Mouse (Mus musculus) layer of hippocampus, postnatal 36 days (tissue): Measurements from ENCODE around the gene Pmvk. TPM values are rescaled to one million over a fixed set of nuclear protein-coding genes. Genes with fewer than 3 reads are reported as not detected.
A peak's percentile ranks its signal among the peaks of the same experiment; 100 is the strongest.
"Not testable (repeated sequence)": the region's sequence is repeated elsewhere in the genome, so short reads cannot be mapped to it uniquely, and the experiment has no call there.

Experiments
- DNase-seq, 2 experiments: peaks; one replicate each; pipeline ENCODE4 v3.0.0; 2022
- total RNA-seq, 2 experiments: library from RNA; stranded (reverse); gene quantifications; 2 replicates each; pipeline ENCODE4 v1.2.3; 2021

Pmvk gene
- total RNA-seq, 2 experiments from 2014 or later, result 28.3 to 28.4 TPM

- not testable (repeated sequence) for DNase-seq
Observed at GRCm38 (mm10) chr3:89429021-89429420, 25.3 kb upstream of the Pmvk start.

- DNase-seq, result peak; percentile 96
Observed at GRCm38 (mm10) chr3:89430171-89431159, 23.9 kb upstream of the Pmvk start, which contains the start of gene Pygo2. Gene Pygo2, plus strand, starts transcription at chr3:89430214.

GRCm38 (mm10) chr3:89432606-89433005 is 21.7 kb upstream of the Pmvk start:
- DNase-seq, result no peak

GRCm38 (mm10) chr3:89434532-89434931 is 19.8 kb upstream of the Pmvk start:
- no peak for DNase-seq

GRCm38 (mm10) chr3:89435041-89435440 is 19.3 kb upstream of the Pmvk start:
- DNase-seq, result no peak

GRCm38 (mm10) chr3:89436176-89437113 is 17.9 kb upstream of the Pmvk start, which contains the start of gene Pbxip1:
Gene Pbxip1, plus strand, starts transcription at chr3:89436706.
- no peak for DNase-seq

GRCm38 (mm10) chr3:89437269-89437668 is 17.1 kb upstream of the Pmvk start:
- DNase-seq, result no peak

GRCm38 (mm10) chr3:89440691-89441090 is 13.7 kb upstream of the Pmvk start:
- DNase-seq, result no peak

- no peak for DNase-seq
Observed at GRCm38 (mm10) chr3:89448720-89449537, 5.4 kb upstream of the Pmvk start.

GRCm38 (mm10) chr3:89449541-89449940 is 4.8 kb upstream of the Pmvk start:
- DNase-seq, result peak; percentile 67 to 69

- DNase-seq, result no peak
Observed at GRCm38 (mm10) chr3:89451916-89452315, 2.4 kb upstream of the Pmvk start.

- DNase-seq, result no peak
Observed at GRCm38 (mm10) chr3:89455786-89456285, 1.5 kb downstream of the Pmvk start.

- peak; percentile 38 to 58 for DNase-seq
Observed at GRCm38 (mm10) chr3:89456726-89457665, 2.7 kb downstream of the Pmvk start.

GRCm38 (mm10) chr3:89458372-89458964 is 4.1 kb downstream of the Pmvk start:
- DNase-seq, result no peak

- peak; percentile 84 to 86 for DNase-seq
Observed at GRCm38 (mm10) chr3:89458965-89459807, 4.8 kb downstream of the Pmvk start.

GRCm38 (mm10) chr3:89468268-89468667 is 13.9 kb downstream of the Pmvk start:
- DNase-seq, result no peak

- no peak for DNase-seq
Observed at GRCm38 (mm10) chr3:89472280-89472679, 17.9 kb downstream of the Pmvk start.

- no peak for DNase-seq
Observed at GRCm38 (mm10) chr3:89473838-89474237, 19.5 kb downstream of the Pmvk start.

- DNase-seq, result no peak
Observed at GRCm38 (mm10) chr3:89479055-89479454, 24.7 kb downstream of the Pmvk start.
